Mouse (Mus musculus) olfactory bulb, adult 2 months (tissue): Measurements from ENCODE around the gene Col4a4.

Experiments
- CTCF ChIP-seq: fragments of 200-500 bp; IDR thresholded peaks from 2 replicates; pipeline ENCODE4 v1.5.1; 2012; ENCODE audit warnings: low read depth, mild to moderate bottlenecking, low read length, moderate library complexity; ENCODE audit not compliant: insufficient read depth
- POLR2A ChIP-seq: fragments of 200-500 bp; IDR thresholded peaks from 2 replicates; pipeline ENCODE4 v1.6.1; 2012; ENCODE audit warnings: mild to moderate bottlenecking, low read depth, low read length, moderate library complexity; ENCODE audit not compliant: insufficient read depth

DNA sequence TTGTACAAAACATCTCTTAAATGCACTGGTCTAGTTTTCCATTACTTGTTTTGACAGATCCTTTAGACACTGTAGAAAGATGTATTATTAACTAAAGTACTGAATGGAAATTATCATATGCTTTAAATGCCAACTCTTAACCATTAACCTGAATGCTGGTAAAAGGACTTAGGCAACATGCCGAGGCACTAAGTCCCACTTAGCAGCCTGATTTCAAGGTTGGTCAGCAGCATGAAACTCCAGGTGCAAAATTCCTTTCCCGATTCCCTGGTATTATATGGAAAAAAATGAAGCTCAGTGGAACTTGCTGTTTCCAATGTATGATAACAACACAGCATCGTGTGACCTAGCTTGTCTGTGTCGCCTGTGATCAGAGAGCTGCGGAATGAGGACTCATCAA, 31.9 kb upstream of the Col4a4 start:
- no peak for TF ChIP-seq CTCF
- no peak for TF ChIP-seq POLR2A
